Mouse (Mus musculus): Measurements from ENCODE around the gene Prr5.

Prr5 gene

DNA sequence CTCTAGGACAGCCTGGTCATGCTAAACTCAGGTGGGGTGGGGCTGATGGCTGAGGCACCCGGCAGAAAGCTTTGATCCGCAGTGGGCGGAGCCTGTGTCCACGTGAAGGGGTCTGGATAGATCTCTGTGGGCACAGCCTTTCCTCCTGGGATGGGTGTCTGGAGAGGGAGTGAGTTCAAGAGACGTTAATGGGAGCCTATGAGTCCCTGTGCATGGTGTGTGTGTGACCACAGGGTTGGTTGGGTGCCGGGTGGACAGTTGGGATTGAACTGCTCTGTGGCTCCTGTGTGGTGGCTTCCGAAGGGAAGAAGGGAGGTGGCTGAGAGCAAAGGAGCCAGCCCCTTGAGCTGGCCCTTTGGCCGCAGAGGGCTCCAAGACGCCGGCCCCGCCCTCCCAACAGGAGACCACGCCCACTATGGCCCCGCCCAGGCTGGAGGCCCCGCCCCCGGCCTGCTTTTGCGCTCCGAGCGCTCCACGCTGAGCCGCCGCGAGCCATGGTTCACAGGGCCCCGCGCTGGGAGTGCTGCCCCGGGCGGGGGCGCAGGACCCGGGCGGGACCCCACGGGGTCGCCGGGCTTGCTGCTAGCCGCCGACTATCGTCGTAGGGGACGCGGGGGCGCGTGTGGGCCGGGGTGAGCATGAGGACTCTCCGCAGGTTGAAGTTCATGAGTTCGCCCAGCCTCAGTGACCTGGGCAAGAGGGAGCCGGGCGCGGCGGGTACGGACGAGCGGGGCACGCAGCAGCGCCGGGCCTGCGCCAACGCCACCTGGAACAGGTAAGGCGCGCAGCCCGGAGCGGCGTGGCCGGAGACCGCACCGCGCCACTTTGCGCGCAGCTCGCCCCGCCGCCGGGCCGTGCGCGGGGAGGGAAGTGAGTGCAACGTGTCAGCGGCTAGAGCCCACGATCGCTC is 11.4 kb downstream of the Prr5 start:
- DNase-seq: peak; percentile 81

DNA sequence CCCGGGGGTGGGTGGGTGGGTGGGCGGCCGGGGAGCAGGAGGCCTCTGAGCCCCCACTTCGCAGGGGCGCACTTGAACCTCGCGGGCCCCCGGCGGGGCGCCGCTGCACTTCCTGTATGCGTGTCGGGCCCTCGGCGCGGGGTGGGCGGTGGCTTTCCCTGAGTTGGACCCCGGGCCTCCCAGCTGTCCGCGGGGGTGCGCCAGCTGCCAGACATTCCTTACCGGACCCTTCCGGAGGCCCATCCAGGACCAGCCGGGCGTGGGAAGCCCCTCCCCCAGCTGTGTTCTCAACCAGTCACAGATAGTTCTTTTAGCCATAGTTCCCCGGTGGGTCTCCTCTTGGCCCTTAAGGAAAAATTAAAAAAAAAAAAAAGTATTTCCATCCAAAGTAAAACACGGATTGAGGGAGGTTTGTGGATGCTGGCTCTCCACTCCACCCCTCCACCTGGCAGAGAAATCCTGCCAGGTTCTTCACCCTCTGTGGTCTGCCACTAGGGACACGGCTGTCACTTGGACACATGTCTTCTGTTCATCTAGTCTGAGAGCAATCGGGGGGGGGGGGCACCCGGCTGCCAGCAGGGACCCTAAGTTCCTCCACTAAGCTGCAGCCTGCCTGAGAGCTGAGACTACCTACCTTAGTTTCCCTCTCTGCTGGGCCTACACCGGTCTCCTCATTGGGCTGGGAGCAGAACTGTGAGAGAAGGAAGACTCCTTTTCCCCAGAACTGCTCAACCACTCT is 12.2 kb downstream of the Prr5 start:
- DNase-seq: peak; percentile 60

DNA sequence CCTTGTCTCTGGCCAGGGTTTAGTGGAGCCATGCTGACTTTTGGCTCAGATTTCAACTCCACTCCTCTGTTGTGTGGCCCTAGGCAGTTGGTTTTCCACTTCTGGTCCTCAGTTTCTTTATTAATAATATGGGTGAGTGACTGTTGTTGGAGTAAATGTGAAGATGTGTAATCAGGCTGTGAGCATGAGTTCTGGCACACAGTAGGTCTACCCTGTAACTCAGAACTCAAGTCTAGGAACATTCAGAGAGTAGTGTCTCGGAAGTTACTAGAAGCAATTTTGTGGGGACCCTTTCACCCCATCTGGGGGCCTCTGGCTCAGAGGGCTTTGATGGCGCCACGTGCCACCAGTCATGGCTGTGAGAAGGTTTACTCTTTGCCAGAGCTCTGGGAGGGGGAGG is 12.8 kb downstream of the Prr5 start:
- DNase-seq: no peak

DNA sequence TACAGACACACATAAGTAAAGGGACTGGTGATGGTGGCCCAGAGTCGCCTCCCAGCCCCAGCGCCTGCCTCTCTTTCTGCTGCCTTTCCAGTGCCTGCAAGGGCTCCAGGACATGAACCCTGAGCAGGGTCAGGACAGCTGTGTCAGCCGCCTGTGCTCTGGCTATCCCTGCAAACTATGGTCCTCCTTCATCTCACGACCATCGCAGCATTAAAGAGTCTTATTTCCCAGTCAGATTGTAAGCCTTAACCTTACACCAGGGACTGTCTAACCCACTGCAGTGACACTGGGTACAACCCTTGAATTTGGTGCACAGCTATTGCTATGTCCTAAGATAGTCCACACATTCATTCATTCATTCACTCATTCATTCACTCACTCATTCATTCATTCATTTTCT is 13.4 kb downstream of the Prr5 start:
- no peak for DNase-seq

DNA sequence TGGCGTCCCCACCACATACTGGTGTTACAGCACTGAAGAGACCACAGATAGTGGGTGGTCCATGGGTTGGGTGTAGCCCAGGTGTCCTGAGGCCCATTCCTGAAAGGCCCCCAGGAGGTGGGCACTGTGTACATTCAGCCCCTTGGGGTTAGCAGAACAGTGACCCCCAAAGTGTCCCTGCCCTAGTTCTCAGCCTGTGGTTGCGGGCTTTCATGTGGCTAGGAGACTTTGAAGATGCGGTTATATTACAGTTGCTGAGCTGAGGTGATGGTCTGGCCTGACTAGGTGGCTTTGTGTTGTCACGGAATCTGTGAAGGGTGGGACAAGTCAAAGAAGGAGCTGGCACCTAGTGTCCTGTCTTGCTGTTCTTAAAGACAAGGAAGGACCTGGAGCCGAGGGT is 15.1 kb downstream of the Prr5 start:
- no peak for DNase-seq

DNA sequence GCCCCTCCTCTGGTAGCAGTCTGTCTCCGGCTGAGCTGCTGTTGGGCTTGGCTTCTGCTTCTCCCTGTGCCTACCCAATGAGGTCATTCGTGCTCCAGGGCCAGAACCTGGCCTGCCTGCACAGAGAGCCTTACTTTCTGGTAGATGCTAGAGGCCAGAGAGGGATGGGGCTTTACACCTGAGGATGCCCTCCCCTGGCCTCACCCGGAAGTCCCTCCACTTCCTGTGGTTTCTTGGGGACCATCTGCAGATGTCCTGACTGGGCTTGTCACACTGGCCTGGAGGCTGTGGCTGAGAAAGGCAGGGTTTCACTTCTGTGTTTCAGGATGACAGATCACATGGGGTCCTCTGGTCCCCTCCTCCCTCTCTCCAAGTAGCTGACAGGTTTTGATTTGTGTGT is 16.0 kb downstream of the Prr5 start:
- no peak for DNase-seq

DNA sequence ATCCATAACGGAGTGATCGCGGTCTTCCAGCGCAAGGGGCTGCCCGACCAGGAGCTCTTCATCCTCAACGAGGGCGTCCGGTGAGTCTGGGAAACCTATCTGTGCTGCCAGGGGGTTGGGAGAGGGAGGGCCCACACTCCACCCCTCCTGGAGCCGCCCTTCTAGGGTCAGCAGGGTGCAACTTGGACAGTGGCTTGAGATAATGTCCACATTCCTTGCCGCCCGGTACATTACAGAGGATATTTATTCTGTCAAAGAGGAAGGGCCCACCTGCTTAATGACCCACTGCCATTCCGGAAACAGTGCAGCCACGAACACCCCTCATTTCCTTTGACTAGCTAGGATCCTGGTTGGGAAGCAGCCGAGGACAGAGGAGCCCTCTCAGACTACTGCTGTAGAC is 18.5 kb downstream of the Prr5 start:
- no peak for DNase-seq

DNA sequence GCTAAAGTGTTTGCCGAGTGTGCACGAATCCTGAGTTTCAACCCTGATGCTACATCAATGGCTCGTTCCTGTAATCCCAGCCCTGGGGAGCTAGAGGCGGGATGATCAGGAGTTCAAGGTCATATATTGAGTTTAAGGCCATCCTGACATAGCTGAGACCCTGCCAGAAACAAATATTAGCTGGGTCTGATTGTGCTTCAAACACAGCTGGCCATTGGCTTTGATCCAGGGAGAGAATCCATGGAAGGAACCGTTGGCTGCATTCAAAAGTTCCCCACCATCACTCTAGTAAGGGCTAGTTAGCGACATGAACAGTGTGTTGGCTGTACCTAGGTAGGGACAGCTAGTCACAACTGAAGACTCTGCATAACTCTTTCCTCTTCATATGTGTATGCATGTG is 19.9 kb downstream of the Prr5 start:
- DNase-seq: no peak

DNA sequence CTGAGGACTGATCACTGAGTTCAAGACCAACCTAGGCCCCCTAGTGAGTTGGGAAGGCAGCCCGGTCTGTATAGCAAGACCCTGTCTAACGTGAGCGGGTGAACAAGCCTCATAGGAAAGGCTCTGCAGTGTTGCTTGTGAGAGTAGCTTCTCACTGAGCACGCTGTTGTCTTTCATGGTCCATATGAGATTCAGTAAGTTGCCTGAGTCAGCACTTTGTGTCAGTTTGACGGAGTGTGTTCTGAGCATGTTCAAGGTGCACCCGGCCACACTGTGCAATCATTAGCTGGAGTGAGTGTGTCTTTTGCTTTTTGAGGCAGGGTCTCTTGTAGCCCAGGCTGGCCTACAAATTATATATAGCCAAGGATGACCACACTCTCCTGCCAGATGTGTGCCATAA is 22.1 kb downstream of the Prr5 start:
- DNase-seq: no peak

DNA sequence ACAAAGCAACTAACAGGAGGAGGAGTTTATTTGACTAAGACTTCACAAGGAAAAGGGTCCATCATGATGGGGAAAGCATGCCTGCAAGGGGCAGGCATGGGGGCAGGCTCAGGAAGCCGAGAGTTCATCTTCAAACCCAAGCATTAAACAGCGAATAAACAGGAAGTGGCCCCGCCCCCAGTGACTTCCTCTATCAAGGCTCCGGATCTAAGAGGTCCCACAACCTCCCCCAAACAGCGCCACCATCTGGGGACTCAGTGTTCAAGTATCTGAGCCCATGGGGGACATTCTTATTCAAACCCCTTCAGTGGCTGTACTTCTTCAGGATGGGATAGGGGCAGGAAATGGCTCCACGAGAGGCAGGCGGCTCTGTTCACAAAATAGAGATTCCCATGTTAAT is 23.2 kb downstream of the Prr5 start:
- DNase-seq: peak; percentile 28

DNA sequence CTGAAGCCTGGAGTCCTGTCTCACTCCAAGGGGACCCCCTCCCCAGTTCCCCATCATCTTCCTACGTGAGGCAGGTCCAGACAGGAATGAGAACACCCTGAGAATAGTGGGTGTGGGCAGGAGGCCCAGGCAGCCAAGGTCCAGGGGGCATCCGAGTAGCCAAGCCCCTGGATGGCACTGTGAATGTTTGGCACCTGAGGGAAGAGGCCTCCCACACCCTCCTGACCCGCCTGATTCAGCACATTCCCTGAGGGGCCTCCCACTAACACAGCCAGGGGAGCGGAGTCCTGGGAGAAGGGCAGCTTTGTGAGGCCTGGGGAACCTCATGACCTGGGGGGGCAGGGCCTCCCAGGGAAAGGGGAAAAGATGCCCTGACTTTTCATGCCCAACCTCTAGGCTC is 26.6 kb downstream of the Prr5 start:
- DNase-seq: no peak

DNA sequence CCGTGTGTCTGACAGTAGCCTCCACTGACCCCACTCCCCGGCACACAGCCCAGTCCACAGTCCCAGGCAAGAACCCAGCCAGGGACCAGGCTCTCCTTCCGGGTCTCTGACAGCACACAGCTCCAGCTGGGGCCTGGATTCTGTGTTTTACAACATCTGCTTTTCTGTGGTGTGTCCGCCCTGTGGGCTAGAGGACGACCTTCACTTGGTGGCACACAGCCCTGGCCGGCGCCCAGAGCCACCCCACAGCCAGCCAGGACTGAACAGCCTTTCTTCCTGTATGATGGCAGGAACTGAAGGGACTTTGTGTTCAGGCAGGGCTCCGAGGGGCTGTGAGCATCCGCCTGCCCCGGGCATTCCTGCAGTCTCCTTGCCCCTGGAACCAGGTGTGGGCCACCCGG is 28.2 kb downstream of the Prr5 start:
- DNase-seq: no peak

DNA sequence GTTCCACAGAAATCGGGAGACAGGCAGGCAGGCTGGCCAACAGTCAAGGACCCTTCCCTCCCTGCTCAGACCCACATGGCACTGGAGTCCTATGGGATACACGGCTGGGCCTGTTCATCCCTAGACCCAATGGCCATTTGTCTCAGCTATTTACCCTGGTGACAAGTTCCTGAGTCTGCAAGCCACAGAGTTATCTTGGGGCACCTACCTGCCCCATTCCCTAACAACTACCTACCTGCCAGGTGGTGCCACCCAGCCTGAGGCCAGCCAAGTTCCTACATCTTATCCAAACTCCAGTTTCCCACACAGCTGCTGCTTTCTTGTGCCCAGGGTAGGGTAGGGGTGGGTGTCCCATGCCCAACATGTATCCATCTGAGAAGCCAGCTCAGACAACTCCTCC is 28.8 kb downstream of the Prr5 start:
- no peak for DNase-seq

DNA sequence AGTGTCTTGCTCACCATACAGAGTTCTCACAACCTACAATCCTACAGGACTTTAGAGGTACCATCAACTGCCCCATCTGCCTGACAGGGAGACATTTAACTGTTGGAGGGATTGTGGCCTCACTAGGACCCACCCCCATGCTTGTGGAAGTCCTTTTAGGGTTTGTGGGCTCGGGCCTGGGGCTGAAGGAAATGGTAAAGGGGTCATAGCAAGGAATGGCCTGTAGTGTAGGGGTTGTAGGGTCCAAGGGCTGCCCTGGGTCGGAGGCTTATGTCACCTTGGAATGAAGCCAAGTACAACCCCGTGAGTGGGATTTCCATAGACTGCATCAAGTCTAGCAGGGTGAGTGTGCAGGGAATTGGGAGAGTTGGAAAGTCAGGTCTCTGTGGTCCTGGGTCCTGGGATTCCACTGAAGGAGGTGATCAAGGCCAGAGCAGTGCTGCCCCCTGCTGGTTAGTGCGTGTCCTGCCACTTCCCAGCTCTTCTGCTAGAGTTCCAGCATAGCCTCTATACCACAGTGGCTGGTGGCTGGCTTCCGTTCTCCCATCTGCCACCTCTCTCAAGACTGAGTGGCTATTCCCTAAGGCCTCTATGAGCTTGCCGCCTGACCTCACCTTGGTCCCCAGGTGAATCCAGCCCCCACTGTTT is 30.9 kb downstream of the Prr5 start:
- peak; percentile 63 for DNase-seq

DNA sequence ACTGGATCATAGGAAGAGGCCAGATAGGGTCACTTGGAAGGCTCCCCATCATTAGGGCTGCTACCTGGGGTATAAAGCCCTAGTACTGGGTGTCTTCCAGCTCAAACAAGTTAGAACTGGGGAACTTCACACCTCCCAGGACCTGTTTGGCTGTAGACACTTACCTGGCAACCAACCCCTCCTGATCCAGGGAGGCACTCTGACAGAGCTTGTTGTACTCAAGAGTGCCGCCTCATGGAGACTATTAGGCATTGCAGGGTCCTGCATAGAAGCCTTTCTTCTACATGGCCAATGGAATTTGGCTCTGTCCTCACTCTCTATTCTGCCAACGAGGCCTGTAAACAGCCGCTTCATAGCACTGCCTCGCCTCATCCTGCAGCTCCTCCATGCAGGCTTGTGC is 32.5 kb downstream of the Prr5 start:
- DNase-seq: peak; percentile 31

DNA sequence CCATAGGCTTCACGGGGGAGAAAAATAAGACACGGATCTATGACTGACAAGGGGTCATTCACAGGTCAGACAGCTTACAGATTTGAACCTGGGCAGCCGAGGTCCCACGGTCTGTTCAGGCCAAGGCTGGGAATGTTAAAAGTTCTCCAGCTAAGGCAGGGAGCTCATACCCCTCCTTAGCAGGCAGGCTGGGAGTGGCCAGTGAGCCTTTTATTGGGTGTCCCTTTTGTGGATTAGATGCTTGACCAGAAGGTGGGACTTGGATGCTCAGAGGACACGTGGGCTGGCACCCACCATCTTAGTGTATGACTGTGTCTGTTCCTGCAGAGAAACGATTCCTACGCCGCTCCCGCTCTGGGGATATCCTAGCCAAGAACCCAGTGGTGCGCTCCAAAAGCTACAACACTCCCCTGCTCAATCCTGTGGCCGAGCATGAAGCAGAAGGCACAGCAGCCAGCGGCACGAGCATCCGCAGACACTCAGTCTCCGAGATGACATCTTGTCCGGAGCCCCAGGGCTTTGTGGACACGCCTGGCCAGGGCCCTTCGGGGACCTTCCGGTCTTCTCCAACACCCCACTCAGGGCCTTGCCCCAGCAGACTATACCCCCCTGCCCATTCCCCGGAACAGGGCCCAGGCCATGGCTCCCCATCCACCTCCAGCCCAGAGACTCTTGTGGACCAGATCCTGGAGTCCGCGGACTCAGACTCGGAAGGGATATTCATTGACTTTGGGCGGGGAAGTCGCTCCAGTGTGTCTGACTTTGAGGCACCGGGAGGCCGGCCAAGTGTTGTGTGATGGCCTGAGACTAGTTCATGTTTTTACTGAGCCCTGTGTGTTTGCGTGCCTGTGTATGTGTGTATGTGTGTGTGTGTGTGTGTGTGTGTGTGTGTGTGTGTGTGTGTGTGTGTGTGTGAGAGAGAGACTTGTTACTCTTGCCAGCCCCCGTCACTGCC is 33.2 kb downstream of the Prr5 start:
- DNase-seq: no peak

DNA sequence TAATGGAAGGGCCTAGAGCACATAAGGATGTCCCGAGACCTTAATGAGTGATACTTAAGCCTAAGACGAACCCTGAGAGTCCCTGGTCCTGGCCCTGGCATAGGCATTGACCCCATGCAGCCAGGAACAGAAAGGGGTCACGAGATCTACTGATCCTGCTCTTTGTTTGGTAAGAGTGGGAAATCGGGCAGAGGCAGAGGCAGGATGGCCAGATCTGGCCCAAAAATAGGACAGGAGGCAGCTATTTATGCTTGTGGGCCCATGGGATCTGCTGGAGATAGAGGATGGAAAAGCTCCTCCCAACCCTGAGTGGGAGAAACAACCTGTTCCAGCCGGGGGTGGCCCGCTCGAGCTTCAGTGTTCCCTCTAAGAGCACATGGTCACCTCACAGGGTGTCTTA is 34.6 kb downstream of the Prr5 start:
- DNase-seq: no peak

DNA sequence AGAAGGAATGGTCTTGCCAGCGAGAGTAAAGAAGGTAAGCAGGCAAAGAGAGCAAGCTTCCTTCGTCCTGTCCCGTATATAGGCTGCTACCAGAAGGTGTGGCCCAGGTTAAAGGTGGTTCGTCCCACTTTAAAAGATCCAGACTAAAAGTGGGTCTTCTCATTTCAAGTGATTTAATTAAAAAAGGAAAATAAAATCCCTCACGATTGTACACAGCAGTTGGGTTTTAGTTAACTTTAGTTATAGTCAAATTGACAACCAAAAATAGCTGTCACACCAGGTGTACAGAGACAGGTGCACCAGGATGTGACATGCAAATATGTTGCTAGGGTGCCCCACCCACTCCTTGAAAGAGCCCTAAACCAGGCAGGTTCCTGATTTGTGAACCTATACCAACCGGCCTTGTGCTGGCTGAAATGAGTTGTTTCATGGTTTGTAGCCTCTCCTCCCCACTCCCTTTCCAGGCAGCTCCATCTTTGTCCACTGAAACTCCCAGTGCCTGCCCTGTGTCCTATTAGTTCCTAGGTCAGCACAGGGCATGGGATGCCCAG is 36.0 kb downstream of the Prr5 start:
- no peak for DNase-seq

DNA sequence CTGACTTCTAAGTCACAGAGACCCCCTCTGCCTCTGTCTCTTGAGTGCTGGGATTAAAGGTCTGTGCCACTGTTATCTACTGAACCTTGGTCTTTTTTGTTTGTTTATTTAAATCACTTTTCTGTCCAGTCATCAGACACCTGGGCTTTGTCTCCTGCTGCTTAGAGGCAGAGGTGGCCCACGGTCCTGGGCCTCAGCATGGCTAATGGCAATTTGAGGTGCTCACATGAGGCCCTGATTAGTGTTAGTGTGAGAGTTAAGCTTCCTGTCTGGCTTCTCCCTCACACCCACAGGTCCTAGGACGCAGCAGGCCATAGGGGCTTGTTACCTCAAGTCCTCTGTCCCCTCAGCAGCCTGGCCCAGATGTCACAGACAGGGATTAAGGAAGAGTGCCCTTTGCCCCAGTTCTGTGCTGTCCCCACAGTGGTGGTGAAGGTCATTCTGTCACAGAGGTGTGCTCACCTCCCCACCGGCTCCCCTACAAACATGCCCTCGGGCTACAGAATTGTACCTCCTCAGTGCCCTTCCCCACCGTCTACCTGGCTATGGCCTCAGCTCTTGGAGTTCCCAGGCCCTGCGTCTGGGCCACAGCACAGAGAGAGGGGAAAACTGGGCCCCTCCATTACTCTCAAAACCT is 37.7 kb downstream of the Prr5 start:
- no peak for DNase-seq

DNA sequence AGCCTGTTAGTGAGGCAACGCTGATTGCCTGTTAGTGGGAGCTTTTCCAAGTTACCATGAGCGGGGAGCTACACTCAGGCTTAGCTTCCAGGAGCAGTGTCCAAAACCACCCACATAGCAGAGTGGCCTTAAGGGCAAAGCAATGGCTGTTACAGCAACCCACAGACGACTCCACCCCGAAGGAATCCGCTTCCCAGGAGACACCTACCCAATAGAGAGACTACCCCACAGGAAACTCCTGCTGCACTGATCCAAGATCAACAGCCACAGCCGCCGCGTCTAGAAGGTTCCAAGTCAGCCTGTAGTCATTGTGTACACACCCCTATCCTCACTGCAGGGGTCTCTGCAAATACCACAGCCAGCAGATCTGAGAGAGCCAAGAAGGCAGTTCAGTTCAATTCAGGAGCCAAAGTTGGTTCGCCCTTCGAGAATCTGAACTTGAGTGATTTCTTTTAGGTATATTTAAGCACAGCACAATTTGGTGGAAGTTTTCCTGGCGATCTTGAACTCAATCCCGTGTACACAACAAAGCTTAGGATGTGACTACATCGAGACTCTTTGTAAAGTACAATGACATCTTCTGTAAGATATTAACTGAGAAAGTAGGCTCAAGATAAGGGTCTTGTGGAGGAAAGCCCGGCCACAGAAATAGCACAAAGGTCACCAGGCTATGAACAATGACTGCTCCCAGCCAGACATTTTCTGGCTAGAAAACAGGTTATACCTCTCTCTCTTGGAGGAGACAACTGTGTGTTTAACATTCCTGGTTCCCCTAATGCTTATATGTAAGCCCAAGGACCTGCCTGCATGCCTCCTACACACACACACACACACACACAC is 43.4 kb downstream of the Prr5 start:
- no peak for DNase-seq

DNA sequence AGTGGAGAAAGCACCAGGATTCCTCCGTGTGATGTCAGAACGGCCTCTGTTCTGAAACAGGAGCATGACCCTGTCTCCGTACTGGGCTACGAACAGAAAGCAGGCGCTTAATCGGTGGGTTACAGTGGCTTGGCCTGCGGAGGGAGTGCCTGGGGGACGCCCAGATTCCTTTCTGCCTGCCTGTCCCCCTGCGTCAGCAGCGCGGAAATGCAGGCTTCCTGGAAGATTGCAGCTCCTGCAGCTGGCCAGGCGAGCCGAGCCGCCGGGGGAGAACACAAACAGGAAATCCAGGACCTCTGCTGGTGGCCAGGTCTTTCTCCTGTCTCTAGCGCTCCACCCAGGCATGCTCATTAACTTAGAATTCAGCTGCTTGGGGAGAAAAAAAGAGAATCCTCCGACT is 45.3 kb downstream of the Prr5 start:
- peak; percentile 21 for DNase-seq

Measured in thymus, postnatal 14 days (tissue).